Mouse (Mus musculus) myocyte (in vitro differentiated cells): Measurements from ENCODE around the gene Lat.

ENCODE experiments used
- CEBPB ChIP-seq: IDR thresholded peaks from 2 replicates; pipeline ENCODE4 v1.6.1; 2011; ENCODE audit warnings: mild to moderate bottlenecking, moderate library complexity; ENCODE audit not compliant: poor library complexity, insufficient read depth, severe bottlenecking
- E2F4 ChIP-seq: IDR thresholded peaks from one replicate; pipeline ENCODE4 v1.6.1; 2011; ENCODE audit warnings: mild to moderate bottlenecking, control low read depth, moderate library complexity; ENCODE audit not compliant: insufficient read depth
- MAX ChIP-seq: IDR thresholded peaks from one replicate; pipeline ENCODE4 v1.6.1; 2011; ENCODE audit warnings: low read depth, mild to moderate bottlenecking, control low read depth
- MYOD1 ChIP-seq, 3 experiments: IDR thresholded peaks; one replicate each; pipeline ENCODE4 v1.6.1; 2011; ENCODE audit warnings: control low read depth in 2 of 3, low read depth in 2 of 3, mild to moderate bottlenecking in 2 of 3, moderate library complexity in 1 of 3; ENCODE audit not compliant: insufficient read length in 2 of 3, control insufficient read depth in 1 of 3
- MYOG ChIP-seq, 3 experiments: IDR thresholded peaks; one replicate each; pipeline ENCODE4 v1.6.1; 2011; ENCODE audit warnings: control low read depth in 2 of 3, low read depth in 2 of 3, mild to moderate bottlenecking in 2 of 3; ENCODE audit not compliant: insufficient read length in 2 of 3, control insufficient read depth in 1 of 3, insufficient read depth in 1 of 3
- POLR2A ChIP-seq: IDR thresholded peaks from one replicate; pipeline ENCODE4 v1.6.1; 2011; ENCODE audit warnings: low read depth, mild to moderate bottlenecking, control low read depth, moderate library complexity; ENCODE audit not compliant: insufficient read length
- POLR2AphosphoS2 ChIP-seq: IDR thresholded peaks from one replicate; pipeline ENCODE4 v1.6.1; 2011; ENCODE audit warnings: low read depth, control low read depth; ENCODE audit not compliant: insufficient read length
- REST ChIP-seq: IDR thresholded peaks from one replicate; pipeline ENCODE4 v1.6.1; 2011; ENCODE audit warnings: mild to moderate bottlenecking, control low read depth, moderate library complexity; ENCODE audit not compliant: insufficient read depth, insufficient read length
- SRF ChIP-seq: IDR thresholded peaks from one replicate; pipeline ENCODE4 v1.6.1; 2011; ENCODE audit warnings: low read depth; ENCODE audit not compliant: control insufficient read depth, insufficient read length
- TCF12 ChIP-seq: IDR thresholded peaks from one replicate; pipeline ENCODE4 v1.6.1; 2011; ENCODE audit warnings: mild to moderate bottlenecking, control low read depth; ENCODE audit not compliant: poor library complexity, insufficient read depth, severe bottlenecking
- TCF3 ChIP-seq: IDR thresholded peaks from one replicate; pipeline ENCODE4 v1.6.1; 2011; ENCODE audit warnings: low read depth, control low read depth; ENCODE audit not compliant: insufficient read length
- USF1 ChIP-seq: IDR thresholded peaks from one replicate; pipeline ENCODE4 v1.6.1; 2011; ENCODE audit warnings: low read depth, mild to moderate bottlenecking, control low read depth, moderate library complexity

DNA sequence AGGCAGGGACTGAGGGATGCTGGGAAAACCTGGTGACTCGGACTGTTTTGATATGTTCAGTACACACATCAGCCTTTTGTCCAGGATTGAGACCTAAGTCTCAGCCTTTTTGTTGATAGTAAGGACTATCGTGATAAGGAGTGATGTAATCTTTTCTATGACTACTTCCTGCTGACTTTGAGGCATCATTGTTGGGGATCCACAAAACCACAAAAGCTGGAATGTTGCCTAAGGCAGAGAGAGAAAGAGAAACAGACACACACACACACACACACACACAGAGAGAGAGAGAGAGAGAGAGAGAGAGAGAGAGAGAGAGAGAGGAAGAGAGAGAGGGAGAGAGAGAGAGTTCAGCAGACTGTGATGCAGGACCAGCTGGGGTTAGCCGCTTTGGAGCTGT, 49.1 kb upstream of the Lat start:
- TF ChIP-seq SRF (no peak), TCF3 (no peak), POLR2A (no peak), MYOD1 (IDR thresholded peaks at IDR 0.05; ENCODE audit: control insufficient read depth in 1 of 3, insufficient read length in 2 of 3, low read depth in 2 of 3) (no peak), MAX (no peak), CEBPB (no peak), POLR2AphosphoS2 (no peak), E2F4 (no peak), TCF12 (no peak), USF1 (no peak), REST (no peak), MYOG (IDR thresholded peaks at IDR 0.05; ENCODE audit: control insufficient read depth in 1 of 3, insufficient read depth in 1 of 3, insufficient read length in 2 of 3, low read depth in 2 of 3) (no peak)
